Mouse (Mus musculus) embryo, embryonic 10.5 days (tissue): ENCODE results near the gene Clk2.
"Not testable (repeated sequence)": the region's sequence is repeated elsewhere in the genome, so short reads cannot be mapped to it uniquely, and the experiment has no call there.

Source experiments
- DNase-seq: peaks from one replicate; pipeline ENCODE4 v3.0.0-alpha.2; 2015; ENCODE audit warnings: low spot score

The Clk2 gene

GRCm38 (mm10) chr3:89159616-89160344, 4.8 kb upstream of the Clk2 start, which contains the start of gene Hcn3:
Gene Hcn3 (minus strand): TSS chr3:89160196.
- peak; percentile 85 for DNase-seq

DNA sequence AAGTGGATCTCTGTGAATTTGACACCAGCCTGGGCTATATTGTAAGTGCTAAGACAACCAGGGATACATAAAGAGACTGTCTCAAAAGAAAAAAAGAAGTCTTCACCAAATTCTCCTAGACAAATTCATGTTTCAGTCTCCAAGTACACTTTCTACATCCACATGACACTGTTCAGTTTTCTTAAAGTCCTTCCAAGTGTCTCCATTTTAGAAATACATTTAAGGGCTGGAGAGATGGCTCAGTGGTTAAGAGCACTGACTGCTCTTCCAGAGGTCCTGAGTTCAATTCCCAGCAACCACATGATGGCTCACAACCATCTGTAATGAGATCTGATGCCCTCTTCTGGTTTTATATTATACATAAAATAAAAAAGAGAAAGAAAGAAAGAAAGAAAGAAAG, 3.4 kb upstream of the Clk2 start:
- not testable (repeated sequence) for DNase-seq

- DNase-seq, result no peak
Observed at GRCm38 (mm10) chr3:89161786-89162185, 2.8 kb upstream of the Clk2 start.

- no peak for DNase-seq
Observed at GRCm38 (mm10) chr3:89163123-89163522, 1.5 kb upstream of the Clk2 start.

GRCm38 (mm10) chr3:89163643-89164245, 851 bp upstream of the Clk2 start:
- DNase-seq, result no peak

GRCm38 (mm10) chr3:89165268-89165870, 774 bp downstream of the Clk2 start:
- no peak for DNase-seq

GRCm38 (mm10) chr3:89166945-89167344, 2.4 kb downstream of the Clk2 start:
- DNase-seq, result no peak

GRCm38 (mm10) chr3:89174844-89175243, 10.2 kb downstream of the Clk2 start:
- no peak for DNase-seq

- no peak for DNase-seq
Observed at GRCm38 (mm10) chr3:89175544-89175943, 10.9 kb downstream of the Clk2 start.

DNA sequence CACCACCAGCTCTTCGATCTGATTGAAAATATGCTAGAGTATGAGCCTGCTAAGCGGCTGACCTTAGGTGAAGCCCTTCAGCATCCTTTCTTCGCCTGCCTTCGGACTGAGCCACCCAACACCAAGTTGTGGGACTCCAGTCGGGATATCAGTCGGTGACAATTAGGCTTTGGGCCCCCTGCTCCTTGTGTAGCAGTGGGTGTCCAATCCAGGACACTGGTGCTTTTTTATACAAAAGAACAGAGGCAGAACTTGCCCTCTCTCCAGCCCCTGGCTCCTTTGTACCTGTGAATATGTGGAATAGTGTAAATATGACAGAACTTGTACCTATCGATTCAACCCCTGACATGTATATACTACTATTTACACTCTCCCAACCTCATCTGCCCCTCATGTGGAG, 11.8 kb downstream of the Clk2 start:
- no peak for DNase-seq

DNA sequence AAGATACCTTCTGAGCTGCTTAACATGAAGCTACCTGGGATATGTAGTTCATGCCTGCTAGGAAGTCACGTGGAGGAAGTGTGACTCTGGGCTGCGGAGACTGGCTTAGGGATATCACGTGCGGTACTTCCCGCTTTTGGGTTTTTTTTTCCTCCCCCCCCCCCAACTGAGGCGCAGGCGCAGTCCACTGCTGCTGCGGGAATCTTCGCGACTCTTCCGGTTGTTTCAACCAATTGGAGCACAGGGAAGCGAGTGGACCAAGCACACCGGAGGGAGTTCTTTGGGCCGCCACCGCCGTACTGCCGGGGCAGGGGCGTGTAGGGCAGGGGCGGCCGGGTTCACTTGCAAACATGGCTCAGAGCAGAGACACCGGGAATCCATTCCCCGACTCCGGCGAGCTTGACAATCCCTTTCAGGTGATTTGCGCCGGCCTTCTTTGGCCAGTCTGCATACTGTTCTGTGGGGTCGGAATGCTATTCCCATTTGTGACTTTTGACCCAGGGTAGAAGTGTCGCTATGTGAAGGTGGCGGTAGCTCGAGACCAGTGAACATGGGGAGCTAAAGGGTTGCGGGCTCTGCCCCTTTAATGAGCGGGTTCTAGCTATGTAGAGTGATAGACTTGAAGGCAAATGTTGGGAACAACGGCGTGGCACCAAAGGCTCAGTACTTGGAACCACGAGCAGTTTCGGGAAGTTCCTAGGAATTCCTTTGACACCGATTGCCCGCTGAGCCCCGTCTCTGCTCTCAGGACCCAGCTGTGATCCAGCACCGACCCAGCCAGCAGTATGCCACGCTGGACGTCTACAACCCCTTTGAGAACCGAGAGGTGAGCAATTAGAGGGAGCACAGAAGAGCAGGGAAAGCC, 12.9 kb downstream of the Clk2 start, which contains the start of gene Scamp3:
Gene Scamp3 (plus strand): TSS at position 232 of the 865 bp plus-strand sequence.
- peak; percentile 98 for DNase-seq

DNA sequence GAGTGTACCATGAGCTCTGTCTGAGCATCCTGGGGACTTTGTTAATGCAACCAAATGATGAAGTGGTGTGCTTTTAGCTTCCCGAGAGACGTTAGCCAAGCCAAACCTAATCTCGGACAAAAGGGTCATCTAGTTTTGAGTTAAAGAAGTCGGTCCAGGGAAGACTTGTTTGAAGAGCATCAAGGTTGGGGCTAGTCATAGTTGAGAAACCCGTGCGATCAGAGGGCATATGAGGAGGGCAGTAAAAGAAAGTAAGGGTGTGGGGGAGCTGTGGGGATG, 13.5 kb downstream of the Clk2 start:
- DNase-seq, result no peak

DNA sequence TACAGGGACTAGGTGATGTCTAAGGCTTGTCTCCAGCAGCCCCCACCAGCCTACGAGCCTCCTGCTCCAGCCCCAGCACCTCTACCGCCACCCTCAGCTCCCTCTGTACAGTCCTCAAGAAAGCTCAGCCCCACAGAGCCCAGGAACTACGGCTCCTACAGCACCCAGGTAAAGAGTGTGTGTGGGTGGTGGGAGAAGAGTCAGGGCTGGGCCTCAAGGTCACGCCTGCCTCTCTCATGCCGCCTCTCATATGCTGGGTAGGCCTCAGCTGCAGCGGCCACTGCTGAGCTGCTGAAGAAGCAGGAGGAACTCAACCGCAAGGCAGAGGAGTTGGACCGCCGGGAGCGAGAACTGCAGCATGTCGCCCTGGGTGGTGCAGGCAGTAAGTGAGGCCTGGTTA, 14.5 kb downstream of the Clk2 start:
- DNase-seq, result no peak

- no peak for DNase-seq
Observed at GRCm38 (mm10) chr3:89181749-89182500, 17.3 kb downstream of the Clk2 start.

- no peak for DNase-seq
Observed at GRCm38 (mm10) chr3:89182531-89183057, 18.0 kb downstream of the Clk2 start.

DNA sequence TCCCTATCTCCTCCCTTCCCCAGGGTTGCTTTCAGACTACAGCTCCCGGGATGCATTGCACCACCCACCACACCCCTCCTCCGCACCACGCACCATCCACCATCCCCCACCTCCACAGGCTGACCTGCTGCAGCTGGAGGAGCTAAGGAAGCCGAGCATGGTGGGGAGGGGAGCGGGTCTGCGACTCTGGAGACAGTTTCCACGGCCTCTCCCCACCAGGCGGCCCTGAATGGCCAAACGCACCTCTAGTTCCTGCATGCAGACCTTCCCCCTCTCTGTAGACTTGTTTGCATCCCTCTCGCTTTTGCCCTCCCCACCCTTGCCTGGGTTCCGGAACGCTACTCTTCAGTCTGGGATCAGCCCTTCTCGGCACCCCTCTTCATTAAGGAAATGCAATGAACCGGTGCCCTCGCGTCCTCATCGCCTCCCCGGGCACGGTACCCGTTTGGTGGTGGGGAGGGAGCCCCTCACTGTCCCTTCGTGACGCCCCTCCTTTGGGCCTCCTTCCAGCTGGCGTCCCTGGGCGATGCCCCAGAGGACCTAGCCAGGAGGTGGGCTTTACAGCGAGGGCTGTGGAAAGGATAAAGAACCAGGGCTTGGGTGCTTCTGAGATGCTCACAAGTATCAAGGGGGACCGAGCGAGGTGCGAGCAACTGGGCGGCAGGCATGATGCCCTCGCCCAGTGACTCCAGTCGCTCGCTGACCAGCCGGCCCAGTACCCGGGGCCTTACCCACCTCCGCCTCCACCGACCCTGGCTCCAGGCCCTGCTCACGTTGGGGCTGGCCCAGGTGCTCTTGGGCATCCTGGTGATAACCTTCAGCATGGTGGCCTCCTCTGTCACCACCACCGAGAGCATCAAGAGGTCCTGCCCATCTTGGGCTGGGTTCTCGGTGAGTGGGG, 18.7 kb downstream of the Clk2 start, which contains the start of gene Fam189b:
Gene Fam189b (plus strand): TSS at position 86 of the 901 bp plus-strand sequence.
- DNase-seq, result peak; percentile 91

DNA sequence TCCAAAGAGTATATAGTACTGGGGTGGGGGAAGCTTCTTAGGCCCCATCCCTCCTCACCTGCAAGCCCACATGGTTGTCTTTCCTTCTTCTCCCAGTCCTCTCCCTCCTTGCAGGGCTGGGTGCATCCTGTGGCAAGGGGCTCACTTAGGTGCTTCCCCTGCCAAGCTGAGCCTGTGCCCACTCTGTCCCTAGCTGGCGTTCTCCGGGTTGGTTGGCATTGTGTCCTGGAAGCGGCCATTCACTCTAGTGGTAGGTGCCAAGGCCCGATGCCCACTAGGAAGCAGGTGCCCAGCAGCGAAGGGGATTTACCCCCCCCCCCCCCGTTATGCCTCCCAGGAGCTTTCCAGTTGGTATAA, 19.3 kb downstream of the Clk2 start:
- no peak for DNase-seq

DNA sequence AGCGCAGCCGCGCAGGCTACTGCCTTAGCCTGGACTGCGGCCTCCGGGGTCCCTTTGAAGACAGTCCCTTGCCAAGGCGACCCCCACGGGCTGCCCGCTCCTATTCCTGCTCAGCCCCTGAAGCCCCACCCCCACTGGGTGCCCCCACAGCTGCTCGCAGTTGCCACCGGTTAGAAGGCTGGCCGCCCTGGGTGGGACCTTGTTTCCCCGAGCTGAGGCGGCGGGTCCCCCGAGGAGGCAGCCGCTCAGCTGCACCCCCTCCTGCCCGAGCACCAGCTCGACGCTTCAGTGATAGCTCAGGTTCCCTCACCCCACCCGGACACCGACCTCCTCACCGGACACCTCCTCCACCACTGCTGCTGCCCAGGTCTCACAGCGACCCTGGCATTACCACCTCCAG, 22.6 kb downstream of the Clk2 start:
- no peak for DNase-seq

- no peak for DNase-seq
Observed at GRCm38 (mm10) chr3:89187690-89188477, 23.3 kb downstream of the Clk2 start.

GRCm38 (mm10) chr3:89188478-89188875, 23.9 kb downstream of the Clk2 start:
- DNase-seq, result no peak
